Mouse (Mus musculus): Measurements from ENCODE around the gene Insyn1.

DNA sequence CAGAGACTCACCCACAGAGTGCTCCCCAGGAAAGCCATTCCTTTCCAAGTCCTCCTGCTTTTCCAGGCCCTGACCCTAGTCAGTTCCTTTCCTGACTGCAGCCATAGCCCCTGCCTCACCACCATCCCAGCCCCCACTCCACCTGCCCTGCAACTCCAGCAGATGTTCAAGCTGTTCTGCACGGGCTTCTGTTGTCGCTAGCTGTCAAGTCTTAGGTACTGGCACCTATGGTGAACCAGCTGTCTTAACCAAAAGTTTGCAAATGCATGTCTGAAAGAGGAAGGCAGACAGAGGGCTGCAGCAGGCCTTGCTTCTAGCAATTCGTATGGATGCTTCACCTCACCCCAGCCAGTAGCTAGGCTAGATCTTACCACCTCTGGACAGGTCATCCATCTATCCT is 45.3 kb upstream of the Insyn1 start:
- TF ChIP-seq POLR2A (IDR thresholded peaks at IDR 0.05; ENCODE audit: insufficient read length, low read depth) (no peak), POLR2AphosphoS2 (IDR thresholded peaks at IDR 0.05; ENCODE audit: insufficient read length, low read depth) (no peak), CEBPB (IDR thresholded peaks at IDR 0.05; ENCODE audit: insufficient read depth, poor library complexity, severe bottlenecking) (no peak), MYOG (IDR thresholded peaks at IDR 0.05; ENCODE audit: control insufficient read depth in 1 of 3, insufficient read depth in 1 of 3, insufficient read length in 2 of 3, low read depth in 2 of 3) (no peak), E2F4 (IDR thresholded peaks at IDR 0.05; ENCODE audit: insufficient read depth) (no peak), REST (IDR thresholded peaks at IDR 0.05; ENCODE audit: insufficient read depth, insufficient read length) (no peak), TCF12 (IDR thresholded peaks at IDR 0.05; ENCODE audit: insufficient read depth, poor library complexity, severe bottlenecking) (no peak), MYOD1 (IDR thresholded peaks at IDR 0.05; ENCODE audit: control insufficient read depth in 1 of 3, insufficient read length in 2 of 3, low read depth in 2 of 3) (peak in 1 of 3 experiments; percentile 34), MAX (IDR thresholded peaks at IDR 0.05; ENCODE audit: low read depth) (no peak)

Data from myocyte (in vitro differentiated cells).